Mouse (Mus musculus) kidney, embryonic 16.5 days (tissue): ENCODE measurements at regions not wholly inside any gene's neighbourhood (a gene's known extent, or its start where the extent isn't known, plus 50 kb on each side); places are given as distances from the start of the nearest gene placed in this dataset.
A peak's percentile ranks its signal among the peaks of the same experiment; 100 is the strongest.

Source experiments
- ATAC-seq: fragments of 200-750 bp; cut with Nextera tagmentation; 2 replicates; pipeline ENCODE4 v1.8.0; 2017; ENCODE audit warnings: moderate TSS enrichment; ENCODE audit not compliant: low FRiP score, low TSS enrichment
- H3K27ac ChIP-seq: fragments of 300-500 bp; sonication (generic); 2 replicates; pipeline ENCODE4 v1.5.1; 2014; ENCODE audit warnings: low read length
- H3K27me3 ChIP-seq: fragments of 300-500 bp; sonication (generic); 2 replicates; pipeline ENCODE4 v1.6.1; 2014; ENCODE audit warnings: low read length, control low read depth, mixed read lengths; ENCODE audit not compliant: insufficient read depth
- H3K36me3 ChIP-seq: fragments of 300-500 bp; sonication (generic); 2 replicates; pipeline ENCODE4 v1.6.1; 2014; ENCODE audit warnings: low read length, control low read depth, mixed read lengths; ENCODE audit not compliant: insufficient read depth
- H3K4me1 ChIP-seq: fragments of 300-500 bp; sonication (generic); 2 replicates; pipeline ENCODE4 v1.6.1; 2014; ENCODE audit warnings: low read length, control low read depth, mixed read lengths; ENCODE audit not compliant: insufficient read depth
- H3K4me2 ChIP-seq: fragments of 300-500 bp; sonication (generic); replicated peaks from 2 replicates; pipeline ENCODE4 v1.6.1; 2014; ENCODE audit warnings: low read depth, low read length
- H3K4me3 ChIP-seq: fragments of 300-500 bp; sonication (generic); 2 replicates; pipeline ENCODE4 v1.5.1; 2014; ENCODE audit warnings: mild to moderate bottlenecking, low read length
- H3K9ac ChIP-seq: fragments of 300-500 bp; sonication (generic); replicated peaks from 2 replicates; pipeline ENCODE4 v1.6.1; 2014; ENCODE audit warnings: low read length
- H3K9me3 ChIP-seq: fragments of 300-500 bp; sonication (generic); 2 replicates; pipeline ENCODE4 v1.6.1; 2016; ENCODE audit warnings: low read length, control low read depth
- WGBS: fragments of 180-500 bp; shearing (Covaris S2); extraction: QIAGEN DNeasy Blood & Tissue Kit; methylation state at CpG from one replicate; pipeline ENCODE4 v1.1.7; 2014; 5-methylcytosine and 5-hydroxymethylcytosine counted together

- WGBS: 96% methylated on average over 3 of the region's 3 CpGs
- Histone ChIP-seq H3K9me3 (peaks cover 6% of the 10 kb centered on the region; the same call in 1 of the 2 replicates), H3K4me3 (no peak overlapping the region), H3K4me1 (no peaks in the 10 kb centered on the region), H3K4me2 (no peak overlapping the region), H3K36me3 (no peaks in the 10 kb centered on the region), H3K27ac (no peak overlapping the region), H3K27me3 (no peaks in the 10 kb centered on the region), H3K9ac (no peak overlapping the region)
- ATAC-seq: no peak
Observed at GRCm38 (mm10) chr10:99609420-99609819, 150.0 kb downstream of the Csl start.

- no peaks in the 10 kb centered on the region for H3K27me3 ChIP-seq
- 84% methylated on average over 4 of the region's 4 CpGs for WGBS
- ATAC-seq: no peak
- H3K4me2 ChIP-seq: no peak overlapping the region
- peaks cover 6% of the 10 kb centered on the region; the same call in 1 of the 2 replicates for H3K9me3 ChIP-seq
- H3K9ac ChIP-seq: no peak overlapping the region
- no peak overlapping the region for H3K4me3 ChIP-seq
- H3K36me3 ChIP-seq: no peaks in the 10 kb centered on the region
- no peak overlapping the region for H3K27ac ChIP-seq
- no peaks in the 10 kb centered on the region for H3K4me1 ChIP-seq
Observed at GRCm38 (mm10) chr10:99610890-99611289, 148.6 kb downstream of the Csl start.

GRCm38 (mm10) chr10:99614392-99615249 is 144.8 kb downstream of the Csl start:
- H3K36me3 ChIP-seq: no peaks in the 10 kb centered on the region
- no peak overlapping the region for H3K27ac ChIP-seq

GRCm38 (mm10) chr10:99615371-99615770 is 144.1 kb downstream of the Csl start:
- Histone ChIP-seq H3K36me3 (no peaks in the 10 kb centered on the region), H3K4me2 (no peak overlapping the region), H3K9me3 (peaks cover 6% of the 10 kb centered on the region; the same call in 1 of the 2 replicates), H3K4me3 (no peak overlapping the region), H3K9ac (no peak overlapping the region), H3K4me1 (peaks cover 3% of the 10 kb centered on the region; the same call in 1 of the 2 replicates), H3K27me3 (no peaks in the 10 kb centered on the region), H3K27ac (no peak overlapping the region)
- ATAC-seq: no peak
- WGBS: 80% methylated on average over 8 of the region's 8 CpGs

More at GRCm38 (mm10) chr10:99614392-99615249, 144.8 kb downstream of the Csl start:
- 13% methylated on average over 7 of the region's 7 CpGs for WGBS
- Histone ChIP-seq H3K9me3 (peaks cover 6% of the 10 kb centered on the region; the same call in 1 of the 2 replicates), H3K4me3 (no peak overlapping the region), H3K27me3 (no peaks in the 10 kb centered on the region), H3K4me1 (peaks cover 3% of the 10 kb centered on the region; the same call in 1 of the 2 replicates), H3K4me2 (no peak overlapping the region), H3K9ac (no peak overlapping the region)
- no peak for ATAC-seq

GRCm38 (mm10) chr10:99615779-99616178 is 143.7 kb downstream of the Csl start:
- ATAC-seq: no peak; the same call in 1 of the 2 replicates
- Histone ChIP-seq H3K4me1 (peaks cover 3% of the 10 kb centered on the region; the same call in 1 of the 2 replicates), H3K27ac (no peak overlapping the region), H3K9ac (no peak overlapping the region), H3K9me3 (peaks cover 6% of the 10 kb centered on the region; the same call in 1 of the 2 replicates), H3K36me3 (no peaks in the 10 kb centered on the region), H3K4me3 (no peak overlapping the region), H3K4me2 (no peak overlapping the region), H3K27me3 (no peaks in the 10 kb centered on the region)
- 6% methylated on average over 6 of the region's 6 CpGs for WGBS

GRCm38 (mm10) chr10:99617623-99618022 is 141.8 kb downstream of the Csl start:
- no peak for ATAC-seq
- WGBS: 85% methylated on average over 3 of the region's 3 CpGs
- Histone ChIP-seq H3K27me3 (no peaks in the 10 kb centered on the region), H3K9me3 (peaks cover 6% of the 10 kb centered on the region; the same call in 1 of the 2 replicates), H3K4me2 (no peak overlapping the region), H3K4me3 (no peak overlapping the region), H3K36me3 (no peaks in the 10 kb centered on the region), H3K4me1 (peaks cover 3% of the 10 kb centered on the region; the same call in 1 of the 2 replicates), H3K9ac (no peak overlapping the region), H3K27ac (no peak overlapping the region)

GRCm38 (mm10) chr10:99619421-99620151 is 139.9 kb downstream of the Csl start:
- Histone ChIP-seq H3K4me3 (peak overlapping the region; percentile 26), H3K27ac (no peak overlapping the region), H3K4me2 (peak overlapping the region; percentile 49), H3K9ac (0 out of 2 replicates have a peak overlapping the region, but pooled peaks have one; percentile 31), H3K36me3 (no peaks in the 10 kb centered on the region), H3K27me3 (no peaks in the 10 kb centered on the region), H3K9me3 (no peaks in the 10 kb centered on the region), H3K4me1 (peaks cover 3% of the 10 kb centered on the region; the same call in 1 of the 2 replicates)
- 46% methylated on average over 18 of the region's 18 CpGs for WGBS
- ATAC-seq: peak; percentile 79

GRCm38 (mm10) chr10:99620489-99620888 is 139.0 kb downstream of the Csl start:
- H3K4me2 ChIP-seq: no peak overlapping the region
- H3K4me1 ChIP-seq: peaks cover 3% of the 10 kb centered on the region; the same call in 1 of the 2 replicates
- H3K9ac ChIP-seq: no peak overlapping the region
- no peak overlapping the region for H3K4me3 ChIP-seq
- H3K9me3 ChIP-seq: no peaks in the 10 kb centered on the region
- H3K27me3 ChIP-seq: no peaks in the 10 kb centered on the region
- no peak for ATAC-seq
- no peaks in the 10 kb centered on the region for H3K36me3 ChIP-seq
- no peak overlapping the region for H3K27ac ChIP-seq
- WGBS: 67% methylated on average over 7 of the region's 7 CpGs

GRCm38 (mm10) chr10:99627355-99627754 is 132.1 kb downstream of the Csl start:
- Histone ChIP-seq H3K36me3 (no peaks in the 10 kb centered on the region), H3K27me3 (no peaks in the 10 kb centered on the region), H3K9me3 (no peaks in the 10 kb centered on the region), H3K4me1 (no peaks in the 10 kb centered on the region), H3K27ac (no peak overlapping the region), H3K4me2 (no peak overlapping the region), H3K4me3 (no peak overlapping the region), H3K9ac (no peak overlapping the region)
- ATAC-seq: no peak
- 72% methylated on average over 6 of the region's 6 CpGs for WGBS
